Mouse (Mus musculus): Measurements from ENCODE around the gene Pnma5. TPM values are rescaled to one million over a fixed set of nuclear protein-coding genes. Genes with fewer than 3 reads are reported as not detected.
"Not testable (repeated sequence)": the region's sequence is repeated elsewhere in the genome, so short reads cannot be mapped to it uniquely, and the experiment has no call there.

Pnma5 gene
- not detected in 2 replicates for polyA plus RNA-seq (2015; fragmentation: Nextera tagmentation; extraction: Ambion mirVana)

DNA sequence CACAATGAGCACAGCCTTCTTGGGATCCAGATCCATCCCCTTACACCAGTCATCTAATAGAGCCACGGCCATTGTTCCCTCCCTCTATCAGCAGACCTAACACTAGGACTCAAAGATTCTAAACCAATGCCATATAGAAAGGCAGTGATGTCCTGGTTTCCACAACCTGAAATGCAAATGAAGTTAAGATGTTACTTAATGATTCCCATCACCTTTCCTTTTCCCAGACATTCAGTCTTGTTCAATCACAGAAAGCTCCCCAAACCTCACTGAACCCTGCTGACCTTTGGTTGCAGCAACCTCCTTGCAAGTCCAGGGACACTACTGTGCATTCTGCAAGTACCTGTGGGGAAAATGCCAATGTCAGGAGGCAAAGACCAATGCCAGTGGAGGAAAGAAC is at the start of gene Pnma5:
Gene Pnma5 (minus strand): TSS at position 101 of the 400 bp plus-strand sequence.
- ATAC-seq (no peak), DNase-seq (no peak)
- Histone ChIP-seq H3K9ac (replicated peaks) (no peak within 1 kb of the TSS), H3K27ac (ENCODE audit: low read depth) (no peak within 1 kb of the TSS), H3K4me3 (ENCODE audit: low read depth, low read length) (no peak within 1 kb of the TSS), H3K36me3 (replicated peaks; ENCODE audit: insufficient read depth, low read length) (no peaks in the 10 kb centered on the region), H3K9me3 (ENCODE audit: low read length) (no peaks in the 10 kb centered on the region), H3K27me3 (ENCODE audit: insufficient read depth, low read length) (0 out of 2 replicates have a peak, but pooled peaks cover 4% of the 10 kb centered on the region), H3K4me1 (ENCODE audit: insufficient read depth) (no peaks in the 10 kb centered on the region), H3K4me2 (ENCODE audit: low read depth, low read length) (no peak within 1 kb of the TSS)
- TF ChIP-seq EP300 (IDR thresholded peaks at IDR 0.05; ENCODE audit: low read depth) (no peak), CTCF (IDR thresholded peaks at IDR 0.05; ENCODE audit: low read depth) (no peak)
- 68% methylated on average over 1 of the region's 1 CpGs for WGBS (ENCODE audit: insufficient replicate concordance)

- not testable (repeated sequence) for DNase-seq; H3K9me3 ChIP-seq (ENCODE audit: low read length); H3K36me3 ChIP-seq (replicated peaks; ENCODE audit: insufficient read depth, low read length); H3K27ac ChIP-seq (ENCODE audit: low read depth); ATAC-seq; H3K4me3 ChIP-seq (ENCODE audit: low read depth, low read length); H3K4me1 ChIP-seq (ENCODE audit: insufficient read depth); H3K9ac ChIP-seq (replicated peaks); H3K27me3 ChIP-seq (ENCODE audit: insufficient read depth, low read length); H3K4me2 ChIP-seq (ENCODE audit: low read depth, low read length)
- WGBS (ENCODE audit: insufficient replicate concordance): 64% methylated on average over 19 of the region's 19 CpGs
These were observed 45.6 kb upstream of the Pnma5 start, which contains the start of gene Xlr4a for GRCm38 (mm10) chrX:73082267-73083055. Xlr4a (minus strand) TSS chrX:73082478.

GRCm38 (mm10) chrX:73066765-73067312 is 29.9 kb upstream of the Pnma5 start:
- not testable (repeated sequence) for H3K4me3 ChIP-seq (ENCODE audit: low read depth, low read length); H3K4me2 ChIP-seq (ENCODE audit: low read depth, low read length); H3K27me3 ChIP-seq (ENCODE audit: insufficient read depth, low read length); DNase-seq; H3K4me1 ChIP-seq (ENCODE audit: insufficient read depth); H3K36me3 ChIP-seq (replicated peaks; ENCODE audit: insufficient read depth, low read length); H3K27ac ChIP-seq (ENCODE audit: low read depth); H3K9ac ChIP-seq (replicated peaks); ATAC-seq; H3K9me3 ChIP-seq (ENCODE audit: low read length)
- WGBS (ENCODE audit: insufficient replicate concordance): no CpG with 5 or more reads among the region's 5 CpGs

DNA sequence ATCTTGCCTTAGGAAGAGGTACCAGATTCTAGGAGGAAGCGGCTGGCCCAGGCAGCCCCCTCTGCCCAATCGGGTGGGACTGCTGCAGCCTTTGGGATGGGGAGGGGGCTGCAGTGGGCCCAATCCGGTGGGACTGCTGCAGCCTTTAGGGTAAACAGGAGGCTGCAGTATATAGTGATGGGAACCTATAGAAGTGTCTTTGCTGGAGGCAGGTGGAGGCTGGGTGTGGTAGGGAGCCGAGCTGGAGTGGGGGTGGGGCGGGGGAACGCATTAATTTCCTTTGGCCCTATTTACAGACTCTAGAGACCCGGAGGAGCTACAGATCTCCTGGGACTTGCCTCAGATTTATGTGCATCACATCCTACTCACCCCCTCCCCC is 27.5 kb upstream of the Pnma5 start, which contains the start of gene Pnma3:
Gene Pnma3 (plus strand): TSS at position 373 of the 379 bp plus-strand sequence.
- DNase-seq (no peak), ATAC-seq (no peak)
- Histone ChIP-seq H3K4me3 (ENCODE audit: low read depth, low read length) (no peak within 1 kb of the TSS), H3K9me3 (ENCODE audit: low read length) (no peaks in the 10 kb centered on the region), H3K27ac (ENCODE audit: low read depth) (no peak within 1 kb of the TSS), H3K36me3 (replicated peaks; ENCODE audit: insufficient read depth, low read length) (no peaks in the 10 kb centered on the region), H3K27me3 (ENCODE audit: insufficient read depth, low read length) (peaks cover 6% of the 10 kb centered on the region; the same call in 1 of the 2 replicates), H3K4me2 (ENCODE audit: low read depth, low read length) (no peak within 1 kb of the TSS), H3K4me1 (ENCODE audit: insufficient read depth) (no peaks in the 10 kb centered on the region), H3K9ac (replicated peaks) (no peak within 1 kb of the TSS)
- TF ChIP-seq EP300 (IDR thresholded peaks at IDR 0.05; ENCODE audit: low read depth): no peak
- TF ChIP-seq CTCF (IDR thresholded peaks at IDR 0.05; ENCODE audit: low read depth): no peak
- 28% methylated on average over 7 of the region's 7 CpGs for WGBS (ENCODE audit: insufficient replicate concordance)

- Histone ChIP-seq H3K27ac (ENCODE audit: low read depth) (no peak overlapping the region), H3K4me3 (ENCODE audit: low read depth, low read length) (no peak overlapping the region), H3K27me3 (ENCODE audit: insufficient read depth, low read length) (peaks cover 6% of the 10 kb centered on the region; the same call in 1 of the 2 replicates), H3K9ac (replicated peaks) (no peak overlapping the region), H3K36me3 (replicated peaks; ENCODE audit: insufficient read depth, low read length) (no peaks in the 10 kb centered on the region), H3K4me2 (ENCODE audit: low read depth, low read length) (no peak overlapping the region), H3K9me3 (ENCODE audit: low read length) (no peaks in the 10 kb centered on the region), H3K4me1 (ENCODE audit: insufficient read depth) (no peaks in the 10 kb centered on the region)
- TF ChIP-seq EP300 (IDR thresholded peaks at IDR 0.05; ENCODE audit: low read depth) (no peak), CTCF (IDR thresholded peaks at IDR 0.05; ENCODE audit: low read depth) (no peak)
- DNase-seq (no peak), ATAC-seq (no peak)
- 43% methylated on average over 22 of the region's 24 CpGs for WGBS (ENCODE audit: insufficient replicate concordance)
These were observed 26.9 kb upstream of the Pnma5 start for GRCm38 (mm10) chrX:73063512-73064414.

GRCm38 (mm10) chrX:73062323-73062722 is 25.4 kb upstream of the Pnma5 start:
- no peaks in the 10 kb centered on the region for H3K9me3 ChIP-seq (ENCODE audit: low read length)
- no peak overlapping the region for H3K9ac ChIP-seq (replicated peaks)
- no peak overlapping the region for H3K27ac ChIP-seq (ENCODE audit: low read depth)
- TF ChIP-seq CTCF (IDR thresholded peaks at IDR 0.05; ENCODE audit: low read depth) (no peak), EP300 (IDR thresholded peaks at IDR 0.05; ENCODE audit: low read depth) (no peak)
- no peak overlapping the region for H3K4me2 ChIP-seq (ENCODE audit: low read depth, low read length)
- H3K27me3 ChIP-seq (ENCODE audit: insufficient read depth, low read length): peaks cover 4% of the 10 kb centered on the region; the same call in 1 of the 2 replicates
- no peaks in the 10 kb centered on the region for H3K4me1 ChIP-seq (ENCODE audit: insufficient read depth)
- H3K4me3 ChIP-seq (ENCODE audit: low read depth, low read length): no peak overlapping the region
- H3K36me3 ChIP-seq (replicated peaks; ENCODE audit: insufficient read depth, low read length): no peaks in the 10 kb centered on the region
- DNase-seq (no peak), ATAC-seq (no peak)
- 41% methylated on average over 5 of the region's 5 CpGs for WGBS (ENCODE audit: insufficient replicate concordance)
